Mouse (Mus musculus) megakaryocyte-erythroid progenitor cell, adult 5-6 weeks (primary cell): ENCODE measurements around the gene Homer2. TPM values are rescaled to one million over a fixed set of nuclear protein-coding genes. Genes with fewer than 3 reads are reported as not detected.

Experiments used
- ATAC-seq: replicated peaks from 2 replicates; pipeline ENCODE4 v1.8.0; 2016; ENCODE audit warnings: mild to moderate bottlenecking, inconsistent platforms; ENCODE audit not compliant: severe bottlenecking, poor library complexity, low FRiP score, low TSS enrichment
- total RNA-seq, 2 experiments: library from RNA; stranded (forward) in 1 of 2; stranded (reverse) in 1 of 2; fragments of 200-1000, 215-1000 nt in 1 of 2; fragments of >200 nt in 1 of 2; fragmentation: Nextera tagmentation in 1 of 2; gene quantifications; 2 replicates each; pipeline ENCODE4 v1.2.3; 2014 to 2017

Homer2 gene
- total RNA-seq, 2 experiments from 2014 or later: 0.33 to 3.4 TPM

- no peak for ATAC-seq
Measured at GRCm38 (mm10) chr7:81570271-81570670, 137.1 kb downstream of the Homer2 start.

- no peak for ATAC-seq
Measured at GRCm38 (mm10) chr7:81569851-81570250, 137.5 kb downstream of the Homer2 start.

- no peak for ATAC-seq
Measured at GRCm38 (mm10) chr7:81567396-81567795, 139.9 kb downstream of the Homer2 start.

GRCm38 (mm10) chr7:81566892-81567291, 140.4 kb downstream of the Homer2 start, which contains the start of gene Fsd2:
Gene Fsd2 (minus strand): TSS chr7:81566944.
- no peak for ATAC-seq

GRCm38 (mm10) chr7:81566332-81566731, 141.0 kb downstream of the Homer2 start:
- ATAC-seq: no peak

- ATAC-seq: no peak
Measured at GRCm38 (mm10) chr7:81565381-81566055, 141.8 kb downstream of the Homer2 start.

- no peak for ATAC-seq
Measured at GRCm38 (mm10) chr7:81564766-81565165, 142.6 kb downstream of the Homer2 start.

- no peak for ATAC-seq
Measured at GRCm38 (mm10) chr7:81563506-81564015, 143.8 kb downstream of the Homer2 start.

- ATAC-seq: no peak
Measured at GRCm38 (mm10) chr7:81561211-81561610, 146.1 kb downstream of the Homer2 start.

- ATAC-seq: no peak
Measured at GRCm38 (mm10) chr7:81560101-81561049, 147.0 kb downstream of the Homer2 start.

- no peak for ATAC-seq
Measured at GRCm38 (mm10) chr7:81559231-81559980, 147.9 kb downstream of the Homer2 start.

- no peak for ATAC-seq
Measured at GRCm38 (mm10) chr7:81557985-81558360, 149.4 kb downstream of the Homer2 start.

- no peak for ATAC-seq
Measured at GRCm38 (mm10) chr7:81557252-81557984, 149.9 kb downstream of the Homer2 start.

- ATAC-seq: no peak
Measured at GRCm38 (mm10) chr7:81556839-81557238, 150.5 kb downstream of the Homer2 start.

GRCm38 (mm10) chr7:81554369-81554768, 153.0 kb downstream of the Homer2 start:
- no peak; the same call in 1 of the 2 replicates for ATAC-seq

GRCm38 (mm10) chr7:81553589-81553988, 153.7 kb downstream of the Homer2 start:
- no peak for ATAC-seq
